Mouse (Mus musculus): ENCODE data around the gene Polr1a. TPM values are rescaled to one million over a fixed set of nuclear protein-coding genes. Genes with fewer than 3 reads are reported as not detected.
A peak's percentile ranks its signal among the peaks of the same experiment; 100 is the strongest.
"Not testable (repeated sequence)": the region's sequence is repeated elsewhere in the genome, so short reads cannot be mapped to it uniquely, and the experiment has no call there.

Polr1a gene
- polyA plus RNA-seq, 1 experiment from 2014 or later: 18.9 TPM

- H3K9ac ChIP-seq (replicated peaks); H3K27me3 ChIP-seq (replicated peaks); H3K4me2 ChIP-seq; H3K4me3 ChIP-seq (replicated peaks); H3K27ac ChIP-seq (replicated peaks); H3K9me3 ChIP-seq (replicated peaks); H3K4me1 ChIP-seq; ATAC-seq (ENCODE audit: low FRiP score): not testable (repeated sequence)
- 91% methylated on average over 5 of the region's 5 CpGs for WGBS
- peaks cover 78% of the 10 kb centered on the region for H3K36me3 ChIP-seq
These were observed 16.4 kb downstream of the Polr1a start for GRCm38 (mm10) chr6:71925233-71925632.

- no peaks in the 10 kb centered on the region for H3K9me3 ChIP-seq (replicated peaks)
- H3K36me3 ChIP-seq: peaks cover 79% of the 10 kb centered on the region
- H3K4me3 ChIP-seq (replicated peaks): no peak overlapping the region
- peak; percentile 72; the same call in 1 of the 2 replicates for ATAC-seq (ENCODE audit: low FRiP score)
- H3K27ac ChIP-seq (replicated peaks): no peak overlapping the region
- H3K9ac ChIP-seq (replicated peaks): no peak overlapping the region
- no peak overlapping the region for H3K4me2 ChIP-seq
- no peaks in the 10 kb centered on the region for H3K27me3 ChIP-seq (replicated peaks)
- H3K4me1 ChIP-seq: no peaks in the 10 kb centered on the region
These were observed 19.1 kb downstream of the Polr1a start for GRCm38 (mm10) chr6:71927911-71928310.

- 93% methylated on average over 10 of the region's 10 CpGs for WGBS
- Histone ChIP-seq H3K36me3 (peaks cover 71% of the 10 kb centered on the region), H3K27me3 (replicated peaks) (no peaks in the 10 kb centered on the region)
These were observed 21.2 kb downstream of the Polr1a start for GRCm38 (mm10) chr6:71930053-71930452.

GRCm38 (mm10) chr6:71930830-71931437 is 22.1 kb downstream of the Polr1a start:
- H3K9ac ChIP-seq (replicated peaks): no peak overlapping the region
- no peak for ATAC-seq (ENCODE audit: low FRiP score)
- no peak overlapping the region for H3K4me3 ChIP-seq (replicated peaks)
- no peak overlapping the region for H3K4me2 ChIP-seq
- H3K4me1 ChIP-seq: no peaks in the 10 kb centered on the region
- H3K9me3 ChIP-seq (replicated peaks): no peaks in the 10 kb centered on the region
- WGBS: 88% methylated on average over 12 of the region's 12 CpGs
- H3K27me3 ChIP-seq (replicated peaks): no peaks in the 10 kb centered on the region
- peaks cover 67% of the 10 kb centered on the region for H3K36me3 ChIP-seq
- no peak overlapping the region for H3K27ac ChIP-seq (replicated peaks)

More at GRCm38 (mm10) chr6:71930053-71930452, 21.2 kb downstream of the Polr1a start:
- H3K9ac ChIP-seq (replicated peaks): no peak overlapping the region
- H3K4me1 ChIP-seq: no peaks in the 10 kb centered on the region
- no peaks in the 10 kb centered on the region for H3K9me3 ChIP-seq (replicated peaks)
- no peak overlapping the region for H3K4me2 ChIP-seq
- no peak overlapping the region for H3K27ac ChIP-seq (replicated peaks)
- no peak overlapping the region for H3K4me3 ChIP-seq (replicated peaks)
- no peak for ATAC-seq (ENCODE audit: low FRiP score)

GRCm38 (mm10) chr6:71932347-71932746 is 23.5 kb downstream of the Polr1a start:
- 96% methylated on average over 5 of the region's 5 CpGs for WGBS
- ATAC-seq (ENCODE audit: low FRiP score): no peak
- Histone ChIP-seq H3K36me3 (peaks cover 69% of the 10 kb centered on the region), H3K9ac (replicated peaks) (no peak overlapping the region), H3K27me3 (replicated peaks) (no peaks in the 10 kb centered on the region), H3K4me2 (no peak overlapping the region), H3K27ac (replicated peaks) (no peak overlapping the region), H3K9me3 (replicated peaks) (no peaks in the 10 kb centered on the region), H3K4me3 (replicated peaks) (no peak overlapping the region), H3K4me1 (no peaks in the 10 kb centered on the region)

GRCm38 (mm10) chr6:71934081-71934556 is 25.3 kb downstream of the Polr1a start:
- H3K36me3 ChIP-seq: peaks cover 77% of the 10 kb centered on the region
- no peaks in the 10 kb centered on the region for H3K27me3 ChIP-seq (replicated peaks)
- H3K4me1 ChIP-seq: no peaks in the 10 kb centered on the region
- H3K9ac ChIP-seq (replicated peaks): no peak overlapping the region
- no peaks in the 10 kb centered on the region for H3K9me3 ChIP-seq (replicated peaks)
- no peak for ATAC-seq (ENCODE audit: low FRiP score)
- H3K4me2 ChIP-seq: no peak overlapping the region
- WGBS: 59% methylated on average over 2 of the region's 2 CpGs
- no peak overlapping the region for H3K4me3 ChIP-seq (replicated peaks)
- 0 out of 2 replicates have a peak overlapping the region, but pooled peaks have one; percentile 18 for H3K27ac ChIP-seq (replicated peaks)

GRCm38 (mm10) chr6:71935737-71936136 is 26.9 kb downstream of the Polr1a start:
- no peaks in the 10 kb centered on the region for H3K4me1 ChIP-seq
- no peak overlapping the region for H3K4me3 ChIP-seq (replicated peaks)
- no peaks in the 10 kb centered on the region for H3K27me3 ChIP-seq (replicated peaks)
- no peak overlapping the region for H3K4me2 ChIP-seq
- no peak for ATAC-seq (ENCODE audit: low FRiP score)
- H3K36me3 ChIP-seq: peaks cover 71% of the 10 kb centered on the region
- H3K9me3 ChIP-seq (replicated peaks): no peaks in the 10 kb centered on the region
- no peak overlapping the region for H3K27ac ChIP-seq (replicated peaks)
- H3K9ac ChIP-seq (replicated peaks): no peak overlapping the region
- 84% methylated on average over 2 of the region's 2 CpGs for WGBS

- Histone ChIP-seq H3K4me3 (replicated peaks) (no peak overlapping the region), H3K36me3 (peaks cover 47% of the 10 kb centered on the region), H3K9ac (replicated peaks) (no peak overlapping the region), H3K4me1 (no peaks in the 10 kb centered on the region), H3K4me2 (no peak overlapping the region), H3K27ac (replicated peaks) (no peak overlapping the region), H3K27me3 (replicated peaks) (no peaks in the 10 kb centered on the region), H3K9me3 (replicated peaks) (no peaks in the 10 kb centered on the region)
- ATAC-seq (ENCODE audit: low FRiP score): no peak
- WGBS: 94% methylated on average over 6 of the region's 6 CpGs
These were observed 32.1 kb downstream of the Polr1a start for GRCm38 (mm10) chr6:71940912-71941311.

GRCm38 (mm10) chr6:71945101-71945500 is 36.2 kb downstream of the Polr1a start:
- ATAC-seq (ENCODE audit: low FRiP score): no peak
- 81% methylated on average over 6 of the region's 6 CpGs for WGBS
- Histone ChIP-seq H3K4me2 (no peak overlapping the region), H3K27ac (replicated peaks) (no peak overlapping the region), H3K4me1 (no peaks in the 10 kb centered on the region), H3K27me3 (replicated peaks) (no peaks in the 10 kb centered on the region), H3K9me3 (replicated peaks) (no peaks in the 10 kb centered on the region), H3K9ac (replicated peaks) (no peak overlapping the region), H3K36me3 (peaks cover 42% of the 10 kb centered on the region), H3K4me3 (replicated peaks) (no peak overlapping the region)

- H3K4me3 ChIP-seq (replicated peaks): no peak overlapping the region
- no peak overlapping the region for H3K27ac ChIP-seq (replicated peaks)
- no peak overlapping the region for H3K4me2 ChIP-seq
- H3K9ac ChIP-seq (replicated peaks): no peak overlapping the region
- WGBS: 96% methylated on average over 8 of the region's 8 CpGs
- no peak for ATAC-seq (ENCODE audit: low FRiP score)
- no peaks in the 10 kb centered on the region for H3K4me1 ChIP-seq
- H3K9me3 ChIP-seq (replicated peaks): no peaks in the 10 kb centered on the region
- no peaks in the 10 kb centered on the region for H3K27me3 ChIP-seq (replicated peaks)
- peaks cover 41% of the 10 kb centered on the region for H3K36me3 ChIP-seq
These were observed 37.3 kb downstream of the Polr1a start for GRCm38 (mm10) chr6:71946121-71946520.

- no peak overlapping the region for H3K27ac ChIP-seq (replicated peaks)
- H3K4me3 ChIP-seq (replicated peaks): no peak overlapping the region
- no peaks in the 10 kb centered on the region for H3K9me3 ChIP-seq (replicated peaks)
- peaks cover 61% of the 10 kb centered on the region for H3K36me3 ChIP-seq
- H3K27me3 ChIP-seq (replicated peaks): no peaks in the 10 kb centered on the region
- 83% methylated on average over 3 of the region's 3 CpGs for WGBS
- no peak overlapping the region for H3K4me2 ChIP-seq
- H3K9ac ChIP-seq (replicated peaks): no peak overlapping the region
- no peak for ATAC-seq (ENCODE audit: low FRiP score)
- no peaks in the 10 kb centered on the region for H3K4me1 ChIP-seq
These were observed 40.9 kb downstream of the Polr1a start for GRCm38 (mm10) chr6:71949721-71950120.

- H3K9me3 ChIP-seq (replicated peaks): no peaks in the 10 kb centered on the region
- ATAC-seq (ENCODE audit: low FRiP score): no peak
- H3K4me3 ChIP-seq (replicated peaks): no peak overlapping the region
- 87% methylated on average over 3 of the region's 3 CpGs for WGBS
- H3K9ac ChIP-seq (replicated peaks): no peak overlapping the region
- H3K4me1 ChIP-seq: no peaks in the 10 kb centered on the region
- H3K27me3 ChIP-seq (replicated peaks): no peaks in the 10 kb centered on the region
- peaks cover 63% of the 10 kb centered on the region for H3K36me3 ChIP-seq
- H3K4me2 ChIP-seq: no peak overlapping the region
- no peak overlapping the region for H3K27ac ChIP-seq (replicated peaks)
These were observed 41.7 kb downstream of the Polr1a start for GRCm38 (mm10) chr6:71950592-71950991.
